Mouse (Mus musculus) frontal cortex, adult (tissue): ENCODE measurements around the gene Klhl29.

ENCODE experiments used
- ATAC-seq: cut with Nextera tagmentation; 2 replicates; pipeline ENCODE4 v1.9.2; 2017; ENCODE audit warnings: mild to moderate bottlenecking, moderate library complexity, mixed read lengths; ENCODE audit not compliant: low TSS enrichment

The Klhl29 gene

GRCm38 (mm10) chr12:5038008-5038407 is 337.5 kb downstream of the Klhl29 start:
- peak; percentile 98 for ATAC-seq

GRCm38 (mm10) chr12:5029035-5029434 is 346.4 kb downstream of the Klhl29 start:
- ATAC-seq: peak; percentile 62; the same call in 1 of the 2 replicates
